Comparison of ENCODE assay signal across 8 mouse cellular contexts in genomic region chr15:99704881-99705280, GRCm38 (mm10). TPM values are rescaled to one million over a fixed set of nuclear protein-coding genes. Genes with fewer than 3 reads are reported as not detected.
DNase-seq lines count a peak whose midpoint lies in the region; ATAC-seq lines count a peak whose summit lies in the region.

No protein-coding gene starts in this region.

- H3K27ac ChIP-seq in liver, embryonic 13.5 days, result peak overlapping the region; percentile 31; the same call in 1 of the 2 replicates
- H3K27ac ChIP-seq in embryonic facial prominence, embryonic 14.5 days (replicated peaks; ENCODE audit: low read depth, low read length), result peak overlapping the region; percentile 23
- H3K27ac ChIP-seq in hindbrain, embryonic 14.5 days, result peak overlapping the region; percentile 96
- H3K27ac ChIP-seq in neural tube, embryonic 15.5 days (replicated peaks), result peak overlapping the region; percentile 98

- no peak for DNase-seq in liver, embryonic 13.5 days
- DNase-seq in liver, result no peak
- DNase-seq in embryonic facial prominence, embryonic 14.5 days (ENCODE audit: low spot score), result no peak
- DNase-seq in hindbrain, embryonic 14.5 days (ENCODE audit: low spot score), result no peak
- DNase-seq in lung, adult 18-20 months, result no peak
- DNase-seq in frontal cortex, postnatal 25 days (ENCODE audit: low spot score in 2 of 2), result no peak
- DNase-seq in thymus, postnatal 25 days, result no peak

- H3K36me3 ChIP-seq in liver, embryonic 13.5 days, result peaks cover 44% of the 10 kb centered on the region
- H3K36me3 ChIP-seq in embryonic facial prominence, embryonic 14.5 days (ENCODE audit: control insufficient read depth, insufficient read depth, low read length), result peaks cover 61% of the 10 kb centered on the region
- peaks cover 74% of the 10 kb centered on the region for H3K36me3 ChIP-seq in hindbrain, embryonic 14.5 days (replicated peaks; ENCODE audit: control insufficient read depth, insufficient read depth)
- H3K36me3 ChIP-seq in neural tube, embryonic 15.5 days, result peaks cover 44% of the 10 kb centered on the region

- no peaks in the 10 kb centered on the region for H3K9me3 ChIP-seq in liver, embryonic 13.5 days (replicated peaks)
- H3K9me3 ChIP-seq in embryonic facial prominence, embryonic 14.5 days (ENCODE audit: control insufficient read depth, low read length), result no peaks in the 10 kb centered on the region
- H3K9me3 ChIP-seq in hindbrain, embryonic 14.5 days (ENCODE audit: control insufficient read depth, low read length), result no peaks in the 10 kb centered on the region
- no peaks in the 10 kb centered on the region for H3K9me3 ChIP-seq in neural tube, embryonic 15.5 days (replicated peaks)

- H3K27me3 ChIP-seq in liver, embryonic 13.5 days, result no peaks in the 10 kb centered on the region
- no peaks in the 10 kb centered on the region for H3K27me3 ChIP-seq in embryonic facial prominence, embryonic 14.5 days (replicated peaks; ENCODE audit: control insufficient read depth, insufficient read depth, low read length)
- no peaks in the 10 kb centered on the region for H3K27me3 ChIP-seq in hindbrain, embryonic 14.5 days (ENCODE audit: control insufficient read depth, insufficient read depth, low read length)
- no peaks in the 10 kb centered on the region for H3K27me3 ChIP-seq in neural tube, embryonic 15.5 days (replicated peaks)

- 62% methylated on average over 7 of the region's 7 CpGs for WGBS in liver, embryonic 13.5 days (ENCODE audit: insufficient replicate concordance)
- 58% methylated on average over 7 of the region's 7 CpGs for WGBS in embryonic facial prominence, embryonic 14.5 days
- 13% methylated on average over 7 of the region's 7 CpGs for WGBS in hindbrain, embryonic 14.5 days
- WGBS in neural tube, embryonic 15.5 days, result 7% methylated on average over 7 of the region's 7 CpGs

- peaks cover 43% of the 10 kb centered on the region for H3K4me1 ChIP-seq in liver, embryonic 13.5 days (replicated peaks)
- H3K4me1 ChIP-seq in embryonic facial prominence, embryonic 14.5 days (ENCODE audit: control insufficient read depth, insufficient read depth, low read length), result peaks cover 15% of the 10 kb centered on the region
- peaks cover 24% of the 10 kb centered on the region for H3K4me1 ChIP-seq in hindbrain, embryonic 14.5 days (replicated peaks; ENCODE audit: control insufficient read depth, insufficient read depth, low read length)
- peaks cover 36% of the 10 kb centered on the region for H3K4me1 ChIP-seq in neural tube, embryonic 15.5 days

- ATAC-seq in liver, embryonic 13.5 days (ENCODE audit: low read depth), result no peak
- ATAC-seq in embryonic facial prominence, embryonic 14.5 days (ENCODE audit: low read depth), result no peak
- ATAC-seq in hindbrain, embryonic 14.5 days (ENCODE audit: low FRiP score), result no peak
- ATAC-seq in neural tube, embryonic 15.5 days (ENCODE audit: low FRiP score), result no peak

- H3K4me3 ChIP-seq in liver, embryonic 13.5 days (replicated peaks), result no peak overlapping the region
- H3K4me3 ChIP-seq in embryonic facial prominence, embryonic 14.5 days (ENCODE audit: low read depth, low read length), result no peak overlapping the region
- peak overlapping the region; percentile 63 for H3K4me3 ChIP-seq in hindbrain, embryonic 14.5 days (replicated peaks; ENCODE audit: low read length)
- H3K4me3 ChIP-seq in neural tube, embryonic 15.5 days (replicated peaks), result peak overlapping the region; percentile 84

- H3K9ac ChIP-seq in liver, embryonic 13.5 days, result no peak overlapping the region
- no peak overlapping the region for H3K9ac ChIP-seq in embryonic facial prominence, embryonic 14.5 days (ENCODE audit: low read depth, low read length)
- peak overlapping the region; percentile 89 for H3K9ac ChIP-seq in hindbrain, embryonic 14.5 days
- H3K9ac ChIP-seq in neural tube, embryonic 15.5 days (replicated peaks), result peak overlapping the region; percentile 93; the same call in 1 of the 2 replicates

- H3K4me2 ChIP-seq in liver, embryonic 13.5 days, result no peak overlapping the region
- H3K4me2 ChIP-seq in embryonic facial prominence, embryonic 14.5 days (ENCODE audit: low read depth, low read length), result no peak overlapping the region; the same call in 1 of the 2 replicates
- H3K4me2 ChIP-seq in hindbrain, embryonic 14.5 days (replicated peaks), result peak overlapping the region; percentile 98
- peak overlapping the region; percentile 82 for H3K4me2 ChIP-seq in neural tube, embryonic 15.5 days

RNA-seq across cellular contexts. Expression of gene Gm17349, which starts 0.4 kb away (rescaled TPM):
- not detected in 2 replicates for polyA plus RNA-seq in liver, embryonic 13.5 days (2015; fragmentation: Nextera tagmentation; extraction: Ambion mirVana)
- polyA plus RNA-seq in embryonic facial prominence, embryonic 14.5 days (2014; fragmentation: Nextera tagmentation; extraction: Ambion mirVana), result not detected in 2 replicates
- not detected in 2 replicates for polyA plus RNA-seq in hindbrain, embryonic 14.5 days (2014; fragmentation: Nextera tagmentation; extraction: Ambion mirVana)
- not detected in 2 replicates for polyA plus RNA-seq in neural tube, embryonic 15.5 days (2015; fragmentation: Nextera tagmentation; extraction: Ambion mirVana)

RNA-seq across cellular contexts. Expression of gene Smarcd1, which starts 3.0 kb away (rescaled TPM):
- polyA plus RNA-seq in liver, embryonic 13.5 days (2015; fragmentation: Nextera tagmentation; extraction: Ambion mirVana), result 7.1 TPM in 2 replicates
- polyA plus RNA-seq in embryonic facial prominence, embryonic 14.5 days (2014; fragmentation: Nextera tagmentation; extraction: Ambion mirVana), result 27.9 and 35.6 TPM in 2 replicates
- polyA plus RNA-seq in hindbrain, embryonic 14.5 days (2014; fragmentation: Nextera tagmentation; extraction: Ambion mirVana), result 93.2 and 107 TPM in 2 replicates
- polyA plus RNA-seq in neural tube, embryonic 15.5 days (2015; fragmentation: Nextera tagmentation; extraction: Ambion mirVana), result 80.2 and 91.5 TPM in 2 replicates

RNA-seq across cellular contexts. Expression of gene Gpd1, which starts 12.4 kb away (rescaled TPM):
- polyA plus RNA-seq in liver, embryonic 13.5 days (2015; fragmentation: Nextera tagmentation; extraction: Ambion mirVana), result 11.5 and 13.9 TPM in 2 replicates
- 2.0 and 7.3 TPM in 2 replicates for polyA plus RNA-seq in embryonic facial prominence, embryonic 14.5 days (2014; fragmentation: Nextera tagmentation; extraction: Ambion mirVana)
- polyA plus RNA-seq in hindbrain, embryonic 14.5 days (2014; fragmentation: Nextera tagmentation; extraction: Ambion mirVana), result 2.0 and 2.2 TPM in 2 replicates
- 4.5 and 5.2 TPM in 2 replicates for polyA plus RNA-seq in neural tube, embryonic 15.5 days (2015; fragmentation: Nextera tagmentation; extraction: Ambion mirVana)

RNA-seq across cellular contexts. Expression of gene Cox14, which starts 20.5 kb away (rescaled TPM):
- 71.6 and 80.5 TPM in 2 replicates for polyA plus RNA-seq in liver, embryonic 13.5 days (2015; fragmentation: Nextera tagmentation; extraction: Ambion mirVana)
- polyA plus RNA-seq in embryonic facial prominence, embryonic 14.5 days (2014; fragmentation: Nextera tagmentation; extraction: Ambion mirVana), result 176 and 180 TPM in 2 replicates
- polyA plus RNA-seq in hindbrain, embryonic 14.5 days (2014; fragmentation: Nextera tagmentation; extraction: Ambion mirVana), result 182 and 202 TPM in 2 replicates
- 178 and 182 TPM in 2 replicates for polyA plus RNA-seq in neural tube, embryonic 15.5 days (2015; fragmentation: Nextera tagmentation; extraction: Ambion mirVana)

RNA-seq across cellular contexts. Expression of gene Asic1, which starts 34.7 kb away (rescaled TPM):
- polyA plus RNA-seq in liver, embryonic 13.5 days (2015; fragmentation: Nextera tagmentation; extraction: Ambion mirVana), result 0.53 and 0.57 TPM in 2 replicates
- 4.1 and 4.6 TPM in 2 replicates for polyA plus RNA-seq in embryonic facial prominence, embryonic 14.5 days (2014; fragmentation: Nextera tagmentation; extraction: Ambion mirVana)
- 49.7 and 51.7 TPM in 2 replicates for polyA plus RNA-seq in hindbrain, embryonic 14.5 days (2014; fragmentation: Nextera tagmentation; extraction: Ambion mirVana)
- 59.3 and 68.9 TPM in 2 replicates for polyA plus RNA-seq in neural tube, embryonic 15.5 days (2015; fragmentation: Nextera tagmentation; extraction: Ambion mirVana)

Comparison
In these comparisons a context has a peak if more than half of its experiments do, and no peak if none do; other contexts are left out.
1. H3K27ac ChIP-seq: peak in every context shown above with its lines; median percentile 98 in neural tube, embryonic 15.5 days; 96 in hindbrain, embryonic 14.5 days; 31 in liver, embryonic 13.5 days; 23 in embryonic facial prominence, embryonic 14.5 days.
2. H3K4me2 ChIP-seq: peak in hindbrain, embryonic 14.5 days (single experiment) and neural tube, embryonic 15.5 days (single experiment); none in liver, embryonic 13.5 days (single experiment) and embryonic facial prominence, embryonic 14.5 days (single experiment).
3. H3K4me3 ChIP-seq: peak in hindbrain, embryonic 14.5 days (single experiment) and neural tube, embryonic 15.5 days (single experiment); none in liver, embryonic 13.5 days (single experiment) and embryonic facial prominence, embryonic 14.5 days (single experiment).
4. H3K9ac ChIP-seq: peak in hindbrain, embryonic 14.5 days (single experiment) and neural tube, embryonic 15.5 days (single experiment); none in liver, embryonic 13.5 days (single experiment) and embryonic facial prominence, embryonic 14.5 days (single experiment).